Mouse (Mus musculus): ENCODE measurements around the gene Serpina1c.
"Not testable (repeated sequence)": the region's sequence is repeated elsewhere in the genome, so short reads cannot be mapped to it uniquely, and the experiment has no call there.

DNA sequence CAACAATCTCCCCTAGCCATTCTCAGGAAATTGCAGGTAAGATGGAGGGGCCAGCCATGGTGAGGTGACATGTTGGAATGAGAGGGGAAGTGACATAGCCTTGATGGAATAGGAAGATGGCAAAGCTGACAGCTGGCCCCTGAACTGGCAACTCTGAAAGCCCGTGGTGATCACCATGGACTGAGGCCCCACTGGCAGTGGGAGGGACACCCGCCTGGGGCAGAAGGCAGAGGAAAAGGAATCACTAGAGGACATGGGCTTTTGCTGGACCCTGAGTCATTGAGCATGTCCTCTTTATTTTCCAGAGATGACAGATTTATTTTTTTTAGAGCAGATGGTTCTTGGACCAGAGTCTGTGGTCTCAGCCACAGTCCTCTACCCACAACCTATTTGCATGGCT is 51.7 kb downstream of the Serpina1c start:
- TF ChIP-seq CTCF (IDR thresholded peaks at IDR 0.05; ENCODE audit: extremely low read depth, insufficient read depth, insufficient read length, insufficient replicate concordance); POLR2A (IDR thresholded peaks at IDR 0.05; ENCODE audit: low read depth, low read length): not testable (repeated sequence)
